Comparison of ENCODE assay signal across 8 mouse cellular contexts in the genomic region with DNA sequence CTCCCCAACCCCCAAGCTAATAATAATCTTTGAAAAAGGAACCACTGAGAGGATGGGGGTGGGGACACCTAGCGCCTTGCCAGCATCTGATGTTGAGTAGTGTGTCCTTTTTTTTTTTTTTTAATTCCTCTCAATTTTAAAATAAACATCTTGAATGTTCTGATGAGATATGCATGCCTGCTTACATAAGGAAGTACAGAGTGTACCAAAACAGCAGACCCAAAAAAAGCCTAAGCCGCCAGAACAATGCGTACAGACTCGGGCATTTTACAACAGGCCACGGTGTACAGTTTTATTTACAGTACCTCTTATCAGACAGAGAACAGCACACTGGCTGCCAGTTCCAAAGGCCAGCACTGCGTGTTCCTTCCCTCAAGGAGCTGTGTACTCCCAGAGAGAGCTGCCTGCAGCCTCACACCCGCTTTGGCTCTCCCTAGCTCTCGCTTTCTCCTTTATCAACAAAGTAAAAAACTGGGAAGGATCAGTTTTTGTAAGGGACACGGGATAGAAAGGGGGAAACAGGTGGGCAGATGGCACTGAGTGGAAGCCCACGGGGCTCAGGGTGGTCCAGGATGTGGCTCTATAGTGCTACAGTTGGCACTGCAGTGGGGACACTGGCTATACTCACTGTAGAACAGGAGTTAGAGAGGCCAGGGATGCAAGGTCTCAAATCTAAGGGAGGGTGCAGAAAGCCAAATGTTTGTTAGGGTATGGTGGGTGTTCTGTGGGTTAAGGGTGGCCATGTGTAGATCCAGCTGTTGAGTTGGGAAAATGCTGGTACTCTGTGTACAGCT.
A peak's percentile ranks its signal among the peaks of the same experiment; 100 is the strongest.
DNase-seq lines count a peak whose midpoint lies in the region; ATAC-seq and TF ChIP-seq lines count a peak whose summit lies in the region.

No protein-coding gene starts in this region.

- no peaks in the 10 kb centered on the region for H3K9me3 ChIP-seq in stomach, embryonic 15.5 days

- peak; percentile 100 for TF ChIP-seq EP300 in heart, adult 2 months (IDR thresholded peaks at IDR 0.05; ENCODE audit: insufficient read depth, low read depth, low read length)

- peak; percentile 93 for TF ChIP-seq POLR2A in heart, adult 2 months (IDR thresholded peaks at IDR 0.05; ENCODE audit: insufficient read depth, low read depth, low read length)
- peak; percentile 73; the same call in 1 of the 2 replicates for TF ChIP-seq POLR2A in lung, adult 2 months (IDR thresholded peaks at IDR 0.05; ENCODE audit: borderline replicate concordance, extremely low read depth, low read depth, low read length)

- peaks cover 49% of the 10 kb centered on the region for H3K4me1 ChIP-seq in heart, adult 2 months (ENCODE audit: control insufficient read depth, insufficient read depth, low read length)
- peaks cover 25% of the 10 kb centered on the region for H3K4me1 ChIP-seq in lung, adult 2 months (ENCODE audit: control insufficient read depth, insufficient read depth, low read length)
- peaks cover 16% of the 10 kb centered on the region for H3K4me1 ChIP-seq in stomach, embryonic 15.5 days

- 0 out of 2 replicates have a peak overlapping the region, but pooled peaks have one; percentile 10 for H3K4me2 ChIP-seq in stomach, embryonic 15.5 days

- 2% methylated on average over 10 of the region's 10 CpGs for WGBS in heart, adult 2 months
- whole genome bisulfite sequencing in lung, adult 2 months: 8% methylated on average over 10 of the region's 10 CpGs
- 23% methylated on average over 10 of the region's 10 CpGs for WGBS in stomach, embryonic 15.5 days

- no peaks in the 10 kb centered on the region for H3K27me3 ChIP-seq in heart, adult 2 months (ENCODE audit: control insufficient read depth, insufficient read depth, low read length)
- 0 out of 2 replicates have a peak, but pooled peaks cover 1% of the 10 kb centered on the region for H3K27me3 ChIP-seq in stomach, embryonic 15.5 days (replicated peaks)

- intact Hi-C loops in heart, adult 2 months (cut with DNase I): loop anchor here (1.0 kb wide), 4 partner anchors 14 to 113 kb away; a partner anchor contains a TSS

- peak; percentile 89 for ATAC-seq in stomach, embryonic 15.5 days (ENCODE audit: insufficient read depth, low FRiP score, low read depth)
- ATAC-seq in inflammation-experienced regulatory T-cells, adult 6 months: no peak

- H3K27ac ChIP-seq in heart, adult 2 months: peak overlapping the region; percentile 99
- peak overlapping the region; percentile 86 for H3K27ac ChIP-seq in stomach, embryonic 15.5 days

- H3K36me3 ChIP-seq in heart, adult 2 months (ENCODE audit: control insufficient read depth, insufficient read depth, low read length): peaks cover 43% of the 10 kb centered on the region
- H3K36me3 ChIP-seq in stomach, embryonic 15.5 days: no peaks in the 10 kb centered on the region

- no peak for TF ChIP-seq CTCF in heart, adult 2 months (IDR thresholded peaks at IDR 0.05)
- no peak for TF ChIP-seq CTCF in lung, adult 2 months (IDR thresholded peaks at IDR 0.05; ENCODE audit: insufficient read depth, low read length)

- peak overlapping the region; percentile 81 for H3K9ac ChIP-seq in heart, adult 2 months (ENCODE audit: low read depth, low read length)
- H3K9ac ChIP-seq in stomach, embryonic 15.5 days: no peak overlapping the region

- H3K4me3 ChIP-seq in heart, adult 2 months: no peak overlapping the region
- H3K4me3 ChIP-seq in lung, adult 2 months (replicated peaks; ENCODE audit: extremely low read depth, low read depth, low read length): no peak overlapping the region
- no peak overlapping the region for H3K4me3 ChIP-seq in stomach, embryonic 15.5 days (replicated peaks)

- no peaks in the 10 kb centered on the region; the same call in 1 of the 2 replicates for H3K79me2 ChIP-seq in heart, adult 2 months (replicated peaks; ENCODE audit: control insufficient read depth, insufficient read depth, low read length)

- peak; percentile 24 for DNase-seq in cerebellum, adult 9-11 months
- DNase-seq in cerebellum, adult 9-10 months: no peak
- peak; percentile 51 for DNase-seq in adrenal gland, adult 2 months
- peak; percentile 83 to 91 for DNase-seq in heart, adult 2 months
- peak; percentile 67 to 95 for DNase-seq in kidney, postnatal 36 days
- peak; percentile 79 for DNase-seq in lung, adult 2 months
